Mouse (Mus musculus) Patski (cell line): ENCODE measurements around the gene Alk. TPM values are rescaled to one million over a fixed set of nuclear protein-coding genes. Genes with fewer than 3 reads are reported as not detected.

Source experiments
- ATAC-seq: fragments of 100-300 bp; one replicate; pipeline ENCODE4 v1.8.0; 2021
- CTCF ChIA-PET: fragments of 350-600 bp; sonication (Branson Sonifier 250); formaldehyde crosslinking; loops from one replicate; lab custom pipeline; 2022; ENCODE audit warnings: inconsistent platforms; lab: Charles Lee
- POLR2A ChIA-PET: fragments of 350-600 bp; sonication (Branson Sonifier 250); formaldehyde crosslinking; loops from one replicate; lab custom pipeline; 2022; ENCODE audit warnings: antibody characterized with exemption, inconsistent platforms; lab: Charles Lee
- DNase-seq: peaks from one replicate; pipeline ENCODE4 v3.0.0-alpha.2; 2011; ENCODE audit warnings: low read depth, low spot score
- H3K27me3 ChIP-seq: fragments of 371-371 bp; one replicate; pipeline ENCODE4 v1.5.1; 2021
- CTCF ChIP-seq: fragments of 100-300 bp; IDR thresholded peaks from one replicate; pipeline ENCODE4 v1.5.1; 2021
- in situ Hi-C: fragments of 300-500 bp; cut with MboI; formaldehyde crosslinking; loops from 3 replicates; pipeline ENCODE4 v1.11.1; 2018; ENCODE audit warnings: low pct_unique_long_range_greater_than_20kb, mixed read lengths
- polyA plus RNA-seq: library from polyadenylated mRNA; unstranded; gene quantifications from one replicate; pipeline ENCODE4 v1.2.3, GENCODE M21; 2021

The Alk gene
- polyA plus RNA-seq, 1 experiment from 2014 or later: 0.09 TPM

DNA sequence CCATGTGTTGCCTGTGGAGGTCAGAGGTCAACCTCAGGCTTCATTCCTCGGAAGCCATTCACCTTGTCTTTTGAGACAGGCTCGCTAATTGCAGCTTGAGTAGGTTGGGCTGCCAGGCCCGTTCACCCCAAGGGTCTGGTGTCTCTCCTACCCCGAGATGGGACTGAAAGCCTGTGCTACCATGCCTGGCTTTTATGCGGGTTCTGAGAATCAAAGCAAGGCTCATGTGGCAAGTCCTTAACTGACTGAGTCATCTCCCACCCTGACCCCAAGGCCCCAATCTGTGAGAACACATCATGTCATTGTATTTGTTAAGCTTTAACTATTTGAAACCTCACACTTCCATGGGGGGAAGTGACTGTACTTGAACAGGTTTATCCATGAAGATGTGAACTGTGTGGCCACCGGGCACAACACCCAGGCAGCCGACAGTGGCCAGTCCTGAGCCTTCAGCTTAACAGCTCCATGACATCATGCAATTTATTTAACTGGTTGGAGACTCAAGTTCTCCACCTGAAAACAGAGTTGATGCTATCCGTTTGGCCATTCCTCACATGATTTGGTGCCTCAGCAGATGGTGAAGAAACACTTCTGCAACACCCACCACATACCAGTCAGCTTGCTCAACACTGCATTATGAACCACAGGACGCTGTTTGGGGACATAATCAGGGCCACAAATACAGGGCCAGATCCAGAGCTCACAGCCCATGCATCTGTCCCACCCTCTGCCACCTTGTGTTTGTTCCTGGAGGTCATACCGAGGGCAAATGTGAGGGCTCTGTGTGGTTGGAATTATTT lies 446.4 kb downstream of the Alk start:
- H3K27me3 ChIP-seq: no peaks in the 10 kb centered on the region
- ChIA-PET POLR2A (no interaction called here), CTCF (interaction anchor here (1.8 kb wide), 1 partner anchor 8 kb away, joined by 3 read pairs; no protein-coding TSS in a partner anchor)
- no peak for TF ChIP-seq CTCF
- peak; percentile 81 for ATAC-seq
- DNase-seq: peak; percentile 67
- in situ Hi-C loops: loop anchor here (10.0 kb wide), 1 partner anchor 113 kb away; no protein-coding TSS in a partner anchor

DNA sequence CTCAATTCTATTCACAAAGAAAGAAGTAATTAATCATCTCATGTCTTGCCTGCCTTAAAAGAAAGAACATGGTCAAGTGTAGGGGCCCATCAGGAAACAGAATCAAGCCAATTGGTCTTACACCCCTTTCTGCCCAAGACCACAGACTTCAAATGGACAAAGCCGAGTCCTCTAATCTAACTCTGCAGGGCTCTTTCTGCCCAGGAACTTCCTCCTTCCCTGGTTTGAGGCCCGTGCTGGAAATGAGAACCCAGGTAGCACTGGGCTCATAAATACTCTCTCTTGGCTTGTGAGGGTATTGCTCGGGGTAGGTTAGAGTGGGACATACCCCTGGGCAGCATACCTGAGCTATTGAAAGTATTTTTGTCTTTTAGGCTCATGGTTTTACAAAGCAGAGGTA lies 451.4 kb downstream of the Alk start:
- in situ Hi-C loops: loop anchor here (10.0 kb wide), 1 partner anchor 108 kb away; no protein-coding TSS in a partner anchor
- POLR2A ChIA-PET: no interaction called here
- CTCF ChIA-PET: no interaction called here
- H3K27me3 ChIP-seq: no peaks in the 10 kb centered on the region
- ATAC-seq (no peak), DNase-seq (no peak)
- TF ChIP-seq CTCF: no peak

DNA sequence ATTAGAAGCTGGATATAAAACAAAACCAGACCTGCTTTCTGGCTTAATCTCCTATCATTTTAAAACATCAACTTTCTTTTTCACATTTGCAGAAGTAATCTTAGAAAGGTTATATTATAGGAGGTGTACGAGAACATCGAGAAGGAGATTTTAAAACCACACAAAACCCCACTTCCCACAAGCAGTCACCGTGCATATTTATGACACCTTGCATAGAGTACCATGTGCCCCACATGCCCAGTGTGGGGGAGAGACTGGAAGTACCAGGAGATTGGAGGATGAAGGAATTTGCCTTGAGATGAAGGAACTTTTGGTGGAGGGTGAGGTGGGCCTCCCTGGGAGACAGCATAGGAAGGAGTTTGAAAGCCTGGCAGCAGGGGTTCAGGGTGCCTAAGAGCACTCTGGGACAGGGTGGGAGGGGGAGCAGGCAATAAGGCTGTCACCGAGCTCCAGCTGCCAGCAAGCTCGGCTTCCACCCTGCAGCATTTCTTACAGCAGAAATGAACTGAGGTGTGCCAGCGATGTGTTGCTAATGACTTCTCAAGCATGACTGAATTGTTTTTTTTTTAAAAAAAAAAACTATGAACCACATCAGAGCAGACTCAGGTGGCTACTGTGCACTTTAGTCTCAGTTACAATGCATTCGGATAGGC lies 459.4 kb downstream of the Alk start:
- ChIA-PET CTCF (interaction anchor here (1.0 to 2.6 kb wide), 2 partner anchors 10 to 114 kb away, joined by 3 to 12 read pairs; no protein-coding TSS in a partner anchor), POLR2A (interaction anchor here (0.7 kb wide), 1 partner anchor 364 kb away, joined by 3 read pairs; no protein-coding TSS in a partner anchor)
- DNase-seq: no peak
- no peaks in the 10 kb centered on the region for H3K27me3 ChIP-seq
- no peak for TF ChIP-seq CTCF
- peak; percentile 54 for ATAC-seq
- in situ Hi-C loops: no loop called here

DNA sequence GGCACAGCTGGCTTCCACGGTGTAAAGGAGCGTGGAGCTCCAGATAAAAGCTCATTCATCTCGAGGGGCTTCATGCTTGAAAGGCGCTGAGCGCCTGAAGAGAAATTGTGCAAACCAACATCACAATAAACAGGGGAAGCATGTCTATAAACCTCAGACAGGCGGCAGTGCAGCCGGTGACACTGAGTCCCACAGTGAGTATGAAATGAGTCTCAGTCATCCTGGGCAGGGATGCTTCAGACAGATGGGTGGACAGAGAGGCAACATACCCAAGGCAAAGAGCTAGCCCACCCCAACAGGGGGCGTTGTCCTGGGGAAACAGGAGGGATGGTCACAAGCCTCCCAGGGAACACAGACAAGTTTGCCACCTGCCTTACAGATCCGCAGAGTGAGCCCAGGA lies 460.0 kb downstream of the Alk start:
- ATAC-seq: no peak
- DNase-seq: no peak
- in situ Hi-C loops: no loop called here
- CTCF ChIA-PET: interaction anchor here (1.0 to 2.6 kb wide), 2 partner anchors 11 to 113 kb away, joined by 3 to 12 read pairs; no protein-coding TSS in a partner anchor
- no peaks in the 10 kb centered on the region for H3K27me3 ChIP-seq
- POLR2A ChIA-PET: no interaction called here
- no peak for TF ChIP-seq CTCF

DNA sequence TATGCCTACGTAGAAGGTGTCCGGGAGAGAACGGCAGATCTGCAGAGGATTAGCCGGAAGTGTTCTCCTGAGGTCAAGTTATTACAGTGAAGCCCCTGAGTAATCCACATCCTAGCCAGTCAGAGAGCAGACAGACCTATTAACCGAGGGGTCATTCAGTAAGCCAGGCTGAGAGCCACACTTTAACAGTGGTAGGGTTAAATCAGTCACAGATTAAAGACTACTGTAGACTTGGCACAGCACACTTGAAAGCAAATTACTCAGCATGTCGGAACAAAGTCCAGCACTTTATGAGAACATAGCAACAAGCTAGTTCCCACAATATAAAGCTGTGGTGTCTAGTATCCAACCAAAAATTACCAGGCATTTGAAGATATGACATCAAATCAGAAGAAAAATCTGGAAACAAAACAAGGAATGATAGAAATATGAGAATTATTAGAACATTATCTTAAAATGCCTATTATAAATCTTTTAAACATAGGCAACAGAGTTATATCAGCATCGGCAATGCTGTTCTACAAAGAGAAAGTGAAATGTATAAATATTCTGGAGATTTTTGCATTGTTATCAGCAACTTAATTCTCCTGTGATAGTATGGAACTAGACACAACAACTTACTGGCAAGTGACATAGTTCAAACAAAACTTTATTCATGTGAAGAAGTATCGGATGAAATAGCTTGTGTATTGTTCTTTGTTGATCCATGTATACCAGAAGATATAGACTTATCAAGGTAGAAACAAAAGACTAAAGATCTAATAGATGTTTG lies 472.1 kb downstream of the Alk start:
- no peak for TF ChIP-seq CTCF
- ATAC-seq (no peak), DNase-seq (no peak)
- ChIA-PET POLR2A (no interaction called here), CTCF (interaction anchor here (1.1 kb wide), 1 partner anchor 164 kb away, joined by 3 read pairs; no protein-coding TSS in a partner anchor)
- no peaks in the 10 kb centered on the region for H3K27me3 ChIP-seq
- in situ Hi-C loops: no loop called here

DNA sequence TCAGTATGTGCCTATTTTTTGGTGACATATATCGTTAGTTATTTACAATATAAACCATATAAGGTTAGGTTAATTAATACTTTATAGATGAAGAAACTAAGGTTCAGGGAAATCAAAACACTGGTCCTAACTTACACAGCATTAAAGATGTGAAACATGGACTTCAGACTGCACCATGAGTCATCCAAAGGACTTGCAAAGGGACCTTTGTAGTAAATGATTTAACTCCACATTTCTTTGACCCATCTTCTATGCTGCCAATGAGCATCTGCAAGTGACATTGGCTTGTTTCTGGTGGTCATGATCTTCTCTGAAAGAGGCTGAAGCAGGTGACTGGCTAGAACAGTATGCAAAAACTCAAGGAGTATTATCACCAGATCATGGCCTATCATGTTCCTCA lies 482.8 kb downstream of the Alk start:
- TF ChIP-seq CTCF: no peak
- DNase-seq: no peak
- ATAC-seq: no peak
- POLR2A ChIA-PET: no interaction called here
- no peaks in the 10 kb centered on the region for H3K27me3 ChIP-seq
- in situ Hi-C loops: no loop called here
- CTCF ChIA-PET: no interaction called here

DNA sequence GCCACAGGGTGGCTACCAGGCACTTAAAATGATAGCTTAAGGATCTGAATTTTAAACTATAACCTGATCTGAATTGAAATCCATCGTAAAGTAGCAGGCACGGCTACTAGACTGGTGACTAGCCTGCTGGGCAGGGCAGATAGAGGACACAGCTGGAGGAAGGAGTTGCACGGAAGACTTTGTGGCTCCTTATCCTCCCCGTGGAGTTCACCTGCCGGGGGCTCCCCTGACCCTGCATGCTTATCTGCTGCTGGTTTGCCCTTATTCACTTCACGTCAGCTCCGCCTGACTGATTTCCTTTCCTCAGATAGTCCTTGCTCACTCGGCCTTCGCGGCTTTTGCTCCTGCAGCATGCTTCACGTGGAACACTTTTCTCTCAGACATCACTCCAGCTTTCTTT lies 484.1 kb downstream of the Alk start:
- TF ChIP-seq CTCF: no peak
- H3K27me3 ChIP-seq: no peaks in the 10 kb centered on the region
- DNase-seq (no peak), ATAC-seq (no peak)
- ChIA-PET CTCF (interaction anchor here (1.1 to 2.2 kb wide), 3 partner anchors 9 to 61 kb away, joined by 4 to 7 read pairs (median 4); no protein-coding TSS in a partner anchor), POLR2A (no interaction called here)
- in situ Hi-C loops: no loop called here

DNA sequence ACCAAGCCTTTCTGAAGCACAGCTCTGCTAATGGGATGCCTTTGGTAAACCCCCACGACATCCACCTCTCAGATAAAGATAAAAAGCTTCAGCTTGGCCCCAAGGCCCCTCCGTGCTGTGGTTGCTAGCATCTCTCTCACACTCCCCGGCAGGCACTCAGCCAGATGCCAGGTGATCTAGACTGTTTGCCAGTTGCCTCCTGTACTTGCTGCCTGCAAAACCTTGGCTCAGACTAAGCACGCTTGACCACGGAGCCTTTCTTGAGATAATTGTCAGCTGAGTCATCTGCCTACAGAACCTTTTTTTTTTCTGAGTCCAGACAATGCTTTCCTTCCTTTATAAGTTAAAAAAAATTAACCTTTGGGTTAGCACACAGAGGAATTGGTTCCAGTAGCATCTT lies 486.1 kb downstream of the Alk start:
- no peak for TF ChIP-seq CTCF
- ChIA-PET POLR2A (no interaction called here), CTCF (interaction anchor here (1.1 to 2.2 kb wide), 3 partner anchors 11 to 83 kb away, joined by 3 to 7 read pairs (median 4); no protein-coding TSS in a partner anchor)
- peaks cover 3% of the 10 kb centered on the region for H3K27me3 ChIP-seq
- in situ Hi-C loops: no loop called here
- DNase-seq (peak; percentile 86), ATAC-seq (peak; percentile 91)

DNA sequence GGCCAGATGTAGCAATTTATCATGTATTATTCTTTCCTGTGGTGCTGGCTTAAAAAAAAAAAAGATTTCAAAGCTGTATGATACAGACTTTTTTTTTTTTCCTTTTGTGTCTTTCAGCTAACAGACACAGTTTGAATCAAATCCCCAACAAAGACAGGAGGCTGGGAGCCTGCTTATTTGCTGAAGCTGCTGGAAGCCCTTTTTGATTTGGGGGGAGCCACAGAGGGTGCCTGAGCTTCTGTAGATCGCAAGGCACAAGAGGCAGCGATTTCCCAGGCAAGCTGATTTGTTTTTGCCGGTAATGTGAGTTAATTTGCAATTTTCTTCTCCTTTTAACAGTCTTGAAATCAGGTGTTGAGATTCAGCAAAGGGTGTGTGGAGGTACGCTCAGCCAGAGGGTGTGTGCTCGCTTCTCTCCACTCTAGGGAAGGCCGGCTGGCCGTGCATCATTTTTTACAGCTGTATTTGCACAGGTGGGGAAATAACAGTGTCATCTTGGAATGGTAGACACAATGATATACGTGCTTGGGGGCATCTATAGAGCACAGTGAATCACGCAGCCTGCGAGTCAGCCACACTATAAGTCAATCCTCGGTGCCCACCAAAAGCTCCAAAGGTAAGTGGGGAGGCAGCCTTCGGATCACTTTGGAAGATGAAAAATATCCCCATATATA lies 489.0 kb downstream of the Alk start:
- ATAC-seq: no peak
- in situ Hi-C loops: no loop called here
- CTCF ChIA-PET: interaction anchor here (1.2 kb wide), 1 partner anchor 71 kb away, joined by 3 read pairs; no protein-coding TSS in a partner anchor
- TF ChIP-seq CTCF: no peak
- no peak for DNase-seq
- peaks cover 3% of the 10 kb centered on the region for H3K27me3 ChIP-seq
- POLR2A ChIA-PET: no interaction called here

DNA sequence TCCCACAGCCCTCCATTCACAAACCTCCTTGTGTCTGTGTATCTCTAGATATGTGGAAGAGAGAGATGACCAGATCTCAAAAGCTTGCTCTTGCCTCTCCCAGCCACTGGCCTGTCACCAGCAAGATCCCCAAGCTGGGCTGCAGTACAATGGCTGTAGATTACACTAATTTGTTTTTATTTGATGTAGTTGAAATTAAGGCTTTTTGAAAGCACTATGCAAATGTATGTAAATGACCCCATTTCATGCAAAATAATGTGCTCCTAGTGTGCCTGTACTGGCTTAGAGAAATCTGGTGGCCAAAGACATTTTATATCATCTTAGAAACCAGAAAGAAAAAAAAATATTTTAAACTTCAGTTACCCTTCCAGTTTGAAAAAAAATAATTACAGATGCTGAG lies 492.4 kb downstream of the Alk start:
- ChIA-PET POLR2A (no interaction called here), CTCF (no interaction called here)
- no peak for TF ChIP-seq CTCF
- DNase-seq (no peak), ATAC-seq (no peak)
- in situ Hi-C loops: no loop called here
- peaks cover 3% of the 10 kb centered on the region for H3K27me3 ChIP-seq
